Mouse (Mus musculus): ENCODE measurements around the gene Ass1. TPM values are rescaled to one million over a fixed set of nuclear protein-coding genes. Genes with fewer than 3 reads are reported as not detected.

Gene Ass1
- polyA plus RNA-seq, 1 experiment from 2014 or later: 7.3 TPM

GRCm38 (mm10) chr2:31500292-31501204 lies 30.5 kb downstream of the Ass1 start:
- H3K4me3 ChIP-seq (ENCODE audit: low read depth, low read length): no peak overlapping the region
- WGBS: 20% methylated on average over 24 of the region's 24 CpGs
- no peaks in the 10 kb centered on the region for H3K9me3 ChIP-seq (ENCODE audit: control insufficient read depth, low read length)
- no peak overlapping the region for H3K9ac ChIP-seq (replicated peaks; ENCODE audit: low read depth, low read length)
- peaks cover 24% of the 10 kb centered on the region for H3K4me1 ChIP-seq (ENCODE audit: control insufficient read depth, insufficient read depth, low read length)
- H3K4me2 ChIP-seq (ENCODE audit: low read depth, low read length): no peak overlapping the region
- peaks cover 23% of the 10 kb centered on the region for H3K27me3 ChIP-seq (ENCODE audit: control insufficient read depth, insufficient read depth, low read length)
- no peaks in the 10 kb centered on the region for H3K36me3 ChIP-seq (ENCODE audit: control insufficient read depth, insufficient read depth, low read length)
- ATAC-seq (ENCODE audit: low read depth): peak; percentile 70; the same call in 1 of the 2 replicates
- H3K27ac ChIP-seq (ENCODE audit: low read depth, low read length): no peak overlapping the region

GRCm38 (mm10) chr2:31501448-31502130 lies 31.6 kb downstream of the Ass1 start:
- H3K9ac ChIP-seq (replicated peaks; ENCODE audit: low read depth, low read length): no peak overlapping the region
- no peaks in the 10 kb centered on the region for H3K9me3 ChIP-seq (ENCODE audit: control insufficient read depth, low read length)
- H3K4me3 ChIP-seq (ENCODE audit: low read depth, low read length): no peak overlapping the region
- no peak overlapping the region for H3K4me2 ChIP-seq (ENCODE audit: low read depth, low read length)
- H3K27ac ChIP-seq (ENCODE audit: low read depth, low read length): no peak overlapping the region
- no peaks in the 10 kb centered on the region for H3K36me3 ChIP-seq (ENCODE audit: control insufficient read depth, insufficient read depth, low read length)
- WGBS: 38% methylated on average over 20 of the region's 20 CpGs
- ATAC-seq (ENCODE audit: low read depth): no peak
- peaks cover 23% of the 10 kb centered on the region for H3K27me3 ChIP-seq (ENCODE audit: control insufficient read depth, insufficient read depth, low read length)
- H3K4me1 ChIP-seq (ENCODE audit: control insufficient read depth, insufficient read depth, low read length): peaks cover 16% of the 10 kb centered on the region

- Histone ChIP-seq H3K9me3 (ENCODE audit: control insufficient read depth, low read length) (no peaks in the 10 kb centered on the region), H3K36me3 (ENCODE audit: control insufficient read depth, insufficient read depth, low read length) (no peaks in the 10 kb centered on the region), H3K4me3 (ENCODE audit: low read depth, low read length) (no peak overlapping the region), H3K4me1 (ENCODE audit: control insufficient read depth, insufficient read depth, low read length) (peaks cover 9% of the 10 kb centered on the region), H3K27me3 (ENCODE audit: control insufficient read depth, insufficient read depth, low read length) (peaks cover 23% of the 10 kb centered on the region), H3K9ac (replicated peaks; ENCODE audit: low read depth, low read length) (no peak overlapping the region), H3K4me2 (ENCODE audit: low read depth, low read length) (no peak overlapping the region), H3K27ac (ENCODE audit: low read depth, low read length) (no peak overlapping the region)
- WGBS: 51% methylated on average over 15 of the region's 15 CpGs
- no peak for ATAC-seq (ENCODE audit: low read depth)
These were observed 32.9 kb downstream of the Ass1 start for GRCm38 (mm10) chr2:31502616-31503522.

GRCm38 (mm10) chr2:31505472-31505871 lies 35.5 kb downstream of the Ass1 start:
- ATAC-seq (ENCODE audit: low read depth): no peak
- H3K4me3 ChIP-seq (ENCODE audit: low read depth, low read length): no peak overlapping the region

GRCm38 (mm10) chr2:31508851-31509250 lies 38.8 kb downstream of the Ass1 start:
- WGBS: 86% methylated on average over 6 of the region's 6 CpGs
- Histone ChIP-seq H3K4me1 (ENCODE audit: control insufficient read depth, insufficient read depth, low read length) (peaks cover 3% of the 10 kb centered on the region; the same call in 1 of the 2 replicates), H3K9me3 (ENCODE audit: control insufficient read depth, low read length) (no peaks in the 10 kb centered on the region), H3K9ac (replicated peaks; ENCODE audit: low read depth, low read length) (no peak overlapping the region), H3K27ac (ENCODE audit: low read depth, low read length) (no peak overlapping the region), H3K4me2 (ENCODE audit: low read depth, low read length) (no peak overlapping the region), H3K27me3 (ENCODE audit: control insufficient read depth, insufficient read depth, low read length) (peaks cover 32% of the 10 kb centered on the region), H3K36me3 (ENCODE audit: control insufficient read depth, insufficient read depth, low read length) (no peaks in the 10 kb centered on the region), H3K4me3 (ENCODE audit: low read depth, low read length) (no peak overlapping the region)
- no peak for ATAC-seq (ENCODE audit: low read depth)

More at GRCm38 (mm10) chr2:31505472-31505871, 35.5 kb downstream of the Ass1 start:
- Histone ChIP-seq H3K4me1 (ENCODE audit: control insufficient read depth, insufficient read depth, low read length) (peaks cover 3% of the 10 kb centered on the region; the same call in 1 of the 2 replicates), H3K27ac (ENCODE audit: low read depth, low read length) (no peak overlapping the region), H3K9ac (replicated peaks; ENCODE audit: low read depth, low read length) (no peak overlapping the region), H3K36me3 (ENCODE audit: control insufficient read depth, insufficient read depth, low read length) (no peaks in the 10 kb centered on the region), H3K4me2 (ENCODE audit: low read depth, low read length) (no peak overlapping the region), H3K9me3 (ENCODE audit: control insufficient read depth, low read length) (no peaks in the 10 kb centered on the region), H3K27me3 (ENCODE audit: control insufficient read depth, insufficient read depth, low read length) (peaks cover 27% of the 10 kb centered on the region)
- WGBS: 47% methylated on average over 11 of the region's 11 CpGs

- Histone ChIP-seq H3K27me3 (ENCODE audit: control insufficient read depth, insufficient read depth, low read length) (peaks cover 32% of the 10 kb centered on the region), H3K4me2 (ENCODE audit: low read depth, low read length) (no peak overlapping the region), H3K36me3 (ENCODE audit: control insufficient read depth, insufficient read depth, low read length) (no peaks in the 10 kb centered on the region), H3K9me3 (ENCODE audit: control insufficient read depth, low read length) (no peaks in the 10 kb centered on the region), H3K4me1 (ENCODE audit: control insufficient read depth, insufficient read depth, low read length) (no peaks in the 10 kb centered on the region), H3K4me3 (ENCODE audit: low read depth, low read length) (no peak overlapping the region), H3K9ac (replicated peaks; ENCODE audit: low read depth, low read length) (no peak overlapping the region), H3K27ac (ENCODE audit: low read depth, low read length) (no peak overlapping the region)
- 77% methylated on average over 6 of the region's 6 CpGs for WGBS
- no peak for ATAC-seq (ENCODE audit: low read depth)
These were observed 41.3 kb downstream of the Ass1 start for GRCm38 (mm10) chr2:31511316-31511715.

GRCm38 (mm10) chr2:31516557-31516956 lies 46.5 kb downstream of the Ass1 start:
- Histone ChIP-seq H3K4me2 (ENCODE audit: low read depth, low read length) (no peak overlapping the region), H3K36me3 (ENCODE audit: control insufficient read depth, insufficient read depth, low read length) (no peaks in the 10 kb centered on the region), H3K27me3 (ENCODE audit: control insufficient read depth, insufficient read depth, low read length) (peaks cover 13% of the 10 kb centered on the region), H3K9ac (replicated peaks; ENCODE audit: low read depth, low read length) (no peak overlapping the region), H3K4me3 (ENCODE audit: low read depth, low read length) (no peak overlapping the region), H3K27ac (ENCODE audit: low read depth, low read length) (no peak overlapping the region), H3K4me1 (ENCODE audit: control insufficient read depth, insufficient read depth, low read length) (no peaks in the 10 kb centered on the region), H3K9me3 (ENCODE audit: control insufficient read depth, low read length) (no peaks in the 10 kb centered on the region)
- 77% methylated on average over 12 of the region's 12 CpGs for WGBS
- no peak for ATAC-seq (ENCODE audit: low read depth)

- no peak for ATAC-seq (ENCODE audit: low read depth)
- Histone ChIP-seq H3K27me3 (ENCODE audit: control insufficient read depth, insufficient read depth, low read length) (peaks cover 3% of the 10 kb centered on the region; the same call in 1 of the 2 replicates), H3K4me2 (ENCODE audit: low read depth, low read length) (no peak overlapping the region), H3K4me3 (ENCODE audit: low read depth, low read length) (no peak overlapping the region), H3K9ac (replicated peaks; ENCODE audit: low read depth, low read length) (no peak overlapping the region), H3K4me1 (ENCODE audit: control insufficient read depth, insufficient read depth, low read length) (no peaks in the 10 kb centered on the region), H3K9me3 (ENCODE audit: control insufficient read depth, low read length) (no peaks in the 10 kb centered on the region), H3K27ac (ENCODE audit: low read depth, low read length) (no peak overlapping the region), H3K36me3 (ENCODE audit: control insufficient read depth, insufficient read depth, low read length) (no peaks in the 10 kb centered on the region)
- 77% methylated on average over 16 of the region's 16 CpGs for WGBS
These were observed 51.9 kb downstream of the Ass1 start for GRCm38 (mm10) chr2:31521800-31522335.
